Mouse (Mus musculus) limb, embryonic 12.5 days (tissue): ENCODE results near the gene Zfp786. TPM values are rescaled to one million over a fixed set of nuclear protein-coding genes. Genes with fewer than 3 reads are reported as not detected.
"Not testable (repeated sequence)": the region's sequence is repeated elsewhere in the genome, so short reads cannot be mapped to it uniquely, and the experiment has no call there.

ENCODE experiments used
- ATAC-seq: fragments of 200-750 bp; cut with Nextera tagmentation; 2 replicates; pipeline ENCODE4 v1.8.0; 2017; ENCODE audit warnings: low read depth, moderate TSS enrichment; ENCODE audit not compliant: insufficient number of reproducible peaks, insufficient read depth, low FRiP score, low TSS enrichment
- H3K27ac ChIP-seq: fragments of 300-500 bp; sonication (generic); 2 replicates; pipeline ENCODE4 v1.5.1; 2016; ENCODE audit warnings: mild to moderate bottlenecking, moderate library complexity
- H3K27me3 ChIP-seq: fragments of 300-500 bp; sonication (generic); 2 replicates; pipeline ENCODE4 v1.6.1; 2016; ENCODE audit warnings: mild to moderate bottlenecking, moderate library complexity
- H3K36me3 ChIP-seq: fragments of 300-500 bp; sonication (generic); 2 replicates; pipeline ENCODE4 v1.6.1; 2016; ENCODE audit warnings: mild to moderate bottlenecking, moderate library complexity
- H3K4me1 ChIP-seq: fragments of 300-500 bp; sonication (generic); replicated peaks from 2 replicates; pipeline ENCODE4 v1.6.1; 2016
- H3K4me2 ChIP-seq: fragments of 300-500 bp; sonication (generic); 2 replicates; pipeline ENCODE4 v1.6.1; 2016; ENCODE audit warnings: mild to moderate bottlenecking, moderate library complexity
- H3K4me3 ChIP-seq: fragments of 300-500 bp; sonication (generic); replicated peaks from 2 replicates; pipeline ENCODE4 v1.5.1; 2016; ENCODE audit warnings: mild to moderate bottlenecking
- H3K9ac ChIP-seq: fragments of 300-500 bp; sonication (generic); replicated peaks from 2 replicates; pipeline ENCODE4 v1.6.1; 2016; ENCODE audit warnings: mild to moderate bottlenecking, moderate library complexity
- H3K9me3 ChIP-seq: fragments of 300-500 bp; sonication (generic); 2 replicates; pipeline ENCODE4 v1.6.1; 2016; ENCODE audit warnings: mild to moderate bottlenecking, moderate library complexity
- WGBS: fragments of 180-500 bp; shearing (Covaris S2); methylation state at CpG from one replicate; pipeline ENCODE4 v1.1.7; 2016; 5-methylcytosine and 5-hydroxymethylcytosine counted together
- microRNA counts: library from miRNA; unstranded; fragments of <30 nt; microRNA quantifications from one replicate; lab custom pipeline; 2017
- microRNA-seq: library from miRNA; unstranded; fragments of <30 nt; microRNA quantifications from one replicate; pipeline ENCODE4, GENCODE M21; 2017
- polyA plus RNA-seq: library from polyadenylated mRNA; unstranded; fragments of >200 nt; fragmentation: Nextera tagmentation; extraction: Ambion mirVana; gene quantifications from 2 replicates; pipeline ENCODE4 v1.2.1, GENCODE M21; 2016

The Zfp786 gene
- polyA plus RNA-seq, 1 experiment from 2014 or later, result 7.2 TPM

- ATAC-seq, result peak; percentile 63; the same call in 1 of the 2 replicates
- peak overlapping the region; percentile 52 for H3K4me2 ChIP-seq
- no peaks in the 10 kb centered on the region for H3K4me1 ChIP-seq
- H3K4me3 ChIP-seq, result peak overlapping the region; percentile 47
- H3K9ac ChIP-seq, result peak overlapping the region; percentile 44; the same call in 1 of the 2 replicates
- peak overlapping the region; percentile 66 for H3K27ac ChIP-seq
- 0 out of 2 replicates have a peak, but pooled peaks cover 3% of the 10 kb centered on the region for H3K27me3 ChIP-seq
- no peaks in the 10 kb centered on the region for H3K36me3 ChIP-seq
- WGBS, result under 1% methylated on average over 21 of the region's 21 CpGs
- no peaks in the 10 kb centered on the region for H3K9me3 ChIP-seq
Measured at GRCm38 (mm10) chr6:47781091-47781968, 49.3 kb downstream of the Zfp786 start.

GRCm38 (mm10) chr6:47780576-47781013, 50.1 kb downstream of the Zfp786 start:
- H3K4me1 ChIP-seq, result no peaks in the 10 kb centered on the region
- no peak overlapping the region for H3K9ac ChIP-seq
- WGBS, result 12% methylated on average over 2 of the region's 2 CpGs
- 0 out of 2 replicates have a peak, but pooled peaks cover 3% of the 10 kb centered on the region for H3K27me3 ChIP-seq
- no peaks in the 10 kb centered on the region for H3K9me3 ChIP-seq
- ATAC-seq, result no peak; the same call in 1 of the 2 replicates
- no peaks in the 10 kb centered on the region for H3K36me3 ChIP-seq
- H3K4me3 ChIP-seq, result peak overlapping the region; percentile 47
- no peak overlapping the region for H3K27ac ChIP-seq
- peak overlapping the region; percentile 52 for H3K4me2 ChIP-seq

- not testable (repeated sequence) for H3K4me1 ChIP-seq, H3K36me3 ChIP-seq, H3K9ac ChIP-seq, H3K9me3 ChIP-seq, ATAC-seq, H3K27me3 ChIP-seq, H3K27ac ChIP-seq
- Histone ChIP-seq H3K4me2 (peak overlapping the region; percentile 42), H3K4me3 (peak overlapping the region; percentile 27)
- 54% methylated on average over 9 of the region's 19 CpGs for WGBS
Measured at GRCm38 (mm10) chr6:47771760-47772159, 58.9 kb downstream of the Zfp786 start.

- not testable (repeated sequence) for H3K9me3 ChIP-seq, H3K9ac ChIP-seq, H3K27me3 ChIP-seq, H3K27ac ChIP-seq, H3K4me3 ChIP-seq, H3K36me3 ChIP-seq, H3K4me1 ChIP-seq, H3K4me2 ChIP-seq, ATAC-seq
- 80% methylated on average over 12 of the region's 12 CpGs for WGBS
Measured at GRCm38 (mm10) chr6:47771113-47771512, 59.6 kb downstream of the Zfp786 start.

GRCm38 (mm10) chr6:47769861-47770260, 60.8 kb downstream of the Zfp786 start:
- not testable (repeated sequence) for H3K4me2 ChIP-seq, H3K9me3 ChIP-seq, H3K4me1 ChIP-seq, H3K36me3 ChIP-seq, H3K27me3 ChIP-seq, H3K27ac ChIP-seq, H3K9ac ChIP-seq, ATAC-seq, H3K4me3 ChIP-seq
- WGBS, result 74% methylated on average over 4 of the region's 4 CpGs

MicroRNA genes within 50 kb of the gene (microRNA counts, 519-probe panel; counts per million panel counts)
- microRNA mmu-miR-704 (lab: Ali Mortazavi, UCI), result not detected

Small RNA genes within 50 kb of the gene (microRNA-seq; reads per million reads assigned to microRNA genes)
- gene Mir704, result not detected

Other genes with a start within 250 kb of the Zfp786 start
- 178 and 184 TPM in 2 replicates for gene Ezh2, start 235.5 kb downstream of the Zfp786 start, polyA plus RNA-seq
- gene Pdia4, start 17.4 kb downstream of the Zfp786 start, polyA plus RNA-seq, result 273 and 276 TPM in 2 replicates
- 10.7 and 11.8 TPM in 2 replicates for gene Zfp398, start 4.8 kb upstream of the Zfp786 start, polyA plus RNA-seq
- 25.3 and 26.5 TPM in 2 replicates for gene Zfp282, start 46.3 kb upstream of the Zfp786 start, polyA plus RNA-seq
- 20.5 and 20.9 TPM in 2 replicates for gene Zfp212, start 89.6 kb upstream of the Zfp786 start, polyA plus RNA-seq
- 12.3 and 13.3 TPM in 2 replicates for gene Zfp956, start 122.5 kb upstream of the Zfp786 start, polyA plus RNA-seq
- 10.3 and 10.8 TPM in 2 replicates for gene Zfp777, start 218.0 kb upstream of the Zfp786 start, polyA plus RNA-seq